Mouse (Mus musculus): Measurements from ENCODE around the gene Fbxw8.

Fbxw8 gene

GRCm38 (mm10) chr5:118071766-118072165 lies 83.5 kb downstream of the Fbxw8 start:
- DNase-seq = no peak

GRCm38 (mm10) chr5:118069315-118069714 lies 85.9 kb downstream of the Fbxw8 start:
- peak; percentile 86 for DNase-seq

GRCm38 (mm10) chr5:118067984-118068494 lies 87.2 kb downstream of the Fbxw8 start:
- DNase-seq = no peak

- no peak for DNase-seq
These were observed 87.7 kb downstream of the Fbxw8 start for GRCm38 (mm10) chr5:118067572-118067971.

- peak; percentile 85 for DNase-seq
These were observed 88.4 kb downstream of the Fbxw8 start for GRCm38 (mm10) chr5:118066828-118067227.

GRCm38 (mm10) chr5:118065516-118066255 lies 89.6 kb downstream of the Fbxw8 start:
- peak; percentile 87 for DNase-seq

GRCm38 (mm10) chr5:118064284-118064901 lies 90.9 kb downstream of the Fbxw8 start:
- no peak for DNase-seq

GRCm38 (mm10) chr5:118063181-118063621 lies 92.1 kb downstream of the Fbxw8 start:
- no peak for DNase-seq

- DNase-seq = no peak
These were observed 93.9 kb downstream of the Fbxw8 start for GRCm38 (mm10) chr5:118061391-118061790.

GRCm38 (mm10) chr5:118059646-118060045 lies 95.6 kb downstream of the Fbxw8 start:
- DNase-seq = no peak

GRCm38 (mm10) chr5:118058858-118059257 lies 96.4 kb downstream of the Fbxw8 start:
- DNase-seq = no peak

GRCm38 (mm10) chr5:118057508-118058111 lies 97.7 kb downstream of the Fbxw8 start:
- no peak for DNase-seq

- DNase-seq = no peak
These were observed 102.1 kb downstream of the Fbxw8 start for GRCm38 (mm10) chr5:118053205-118053604.

GRCm38 (mm10) chr5:118051981-118052662 lies 103.1 kb downstream of the Fbxw8 start:
- peak; percentile 78 for DNase-seq

GRCm38 (mm10) chr5:118050743-118051142 lies 104.5 kb downstream of the Fbxw8 start:
- no peak for DNase-seq

GRCm38 (mm10) chr5:118048928-118049327 lies 106.3 kb downstream of the Fbxw8 start:
- no peak for DNase-seq

- no peak for DNase-seq
These were observed 106.9 kb downstream of the Fbxw8 start for GRCm38 (mm10) chr5:118048412-118048811.

GRCm38 (mm10) chr5:118047091-118047757 lies 108.0 kb downstream of the Fbxw8 start:
- no peak for DNase-seq

- DNase-seq = no peak
These were observed 109.9 kb downstream of the Fbxw8 start for GRCm38 (mm10) chr5:118045385-118045784.

GRCm38 (mm10) chr5:118044907-118045306 lies 110.4 kb downstream of the Fbxw8 start:
- DNase-seq = peak; percentile 83

GRCm38 (mm10) chr5:118043761-118044160 lies 111.5 kb downstream of the Fbxw8 start:
- DNase-seq = no peak

- peak; percentile 91 for DNase-seq
These were observed 112.7 kb downstream of the Fbxw8 start for GRCm38 (mm10) chr5:118042599-118042998.
